Mouse (Mus musculus) WW6 (cell line): ENCODE measurements around the gene Cebpe.

Experiments used
- DNase-seq: peaks from one replicate; pipeline ENCODE4 v3.0.0-alpha.2; 2013; ENCODE audit warnings: low read depth, low spot score

Cebpe gene

GRCm38 (mm10) chr14:54712074-54712473 lies at the start of gene Cebpe:
Cebpe (minus strand) TSS chr14:54712174.
- no peak for DNase-seq

- DNase-seq = no peak
Observed at GRCm38 (mm10) chr14:54756382-54756781, 44.4 kb upstream of the Cebpe start.

- DNase-seq = no peak
Observed at GRCm38 (mm10) chr14:54754602-54755018, 42.6 kb upstream of the Cebpe start.

- DNase-seq = no peak
Observed at GRCm38 (mm10) chr14:54753986-54754601, 42.1 kb upstream of the Cebpe start.

- DNase-seq = no peak
Observed at GRCm38 (mm10) chr14:54752938-54753337, 41.0 kb upstream of the Cebpe start.

GRCm38 (mm10) chr14:54751768-54752167 lies 39.8 kb upstream of the Cebpe start:
- no peak for DNase-seq

- DNase-seq = no peak
Observed at GRCm38 (mm10) chr14:54749238-54749637, 37.3 kb upstream of the Cebpe start.

GRCm38 (mm10) chr14:54747942-54748917 lies 36.3 kb upstream of the Cebpe start:
- DNase-seq = no peak

GRCm38 (mm10) chr14:54746038-54746437 lies 34.1 kb upstream of the Cebpe start:
- no peak for DNase-seq

GRCm38 (mm10) chr14:54744473-54744872 lies 32.5 kb upstream of the Cebpe start:
- DNase-seq = no peak

- no peak for DNase-seq
Observed at GRCm38 (mm10) chr14:54742375-54742774, 30.4 kb upstream of the Cebpe start.

GRCm38 (mm10) chr14:54741721-54742120 lies 29.7 kb upstream of the Cebpe start:
- no peak for DNase-seq

GRCm38 (mm10) chr14:54737634-54738033 lies 25.7 kb upstream of the Cebpe start:
- no peak for DNase-seq

- DNase-seq = no peak
Observed at GRCm38 (mm10) chr14:54736555-54737552, 24.9 kb upstream of the Cebpe start.

GRCm38 (mm10) chr14:54735221-54735620 lies 23.2 kb upstream of the Cebpe start:
- no peak for DNase-seq

- DNase-seq = no peak
Observed at GRCm38 (mm10) chr14:54734004-54734403, 22.0 kb upstream of the Cebpe start.

GRCm38 (mm10) chr14:54732206-54732605 lies 20.2 kb upstream of the Cebpe start:
- no peak for DNase-seq

GRCm38 (mm10) chr14:54730305-54730704 lies 18.3 kb upstream of the Cebpe start:
- no peak for DNase-seq

GRCm38 (mm10) chr14:54728823-54729653 lies 17.1 kb upstream of the Cebpe start:
- no peak for DNase-seq

GRCm38 (mm10) chr14:54727565-54727964 lies 15.6 kb upstream of the Cebpe start:
- no peak for DNase-seq

- DNase-seq = no peak
Observed at GRCm38 (mm10) chr14:54724049-54724448, 12.1 kb upstream of the Cebpe start.
